Mouse (Mus musculus): ENCODE measurements around the gene Bad.

DNA sequence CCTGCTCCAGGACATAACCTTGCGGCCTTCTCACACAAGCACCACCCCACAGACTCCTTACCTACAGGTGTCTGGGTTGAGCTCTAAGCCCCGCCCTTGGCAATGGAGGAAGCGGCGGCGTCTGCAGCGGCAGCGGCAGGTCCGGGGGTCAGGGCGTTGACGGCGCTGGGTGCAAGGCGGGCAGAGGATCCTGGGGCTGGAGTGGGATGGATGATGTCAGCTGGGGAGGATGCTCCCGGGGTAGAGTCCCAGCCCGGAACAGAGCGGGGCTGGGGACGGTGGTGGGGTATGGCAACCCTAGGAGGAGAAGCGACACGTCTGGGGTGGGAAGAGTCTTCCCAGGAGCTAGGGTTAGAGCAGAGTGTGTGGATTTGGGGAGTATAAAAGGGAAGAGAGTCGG lies 43.6 kb downstream of the Bad start:
- TF ChIP-seq POLR2A (IDR thresholded peaks at IDR 0.05; ENCODE audit: low read depth, low read length) (no peak), CTCF (IDR thresholded peaks at IDR 0.05; ENCODE audit: extremely low read depth, insufficient read length, insufficient replicate concordance, low read depth, low read length) (no peak)

Data from small intestine, adult 2 months (tissue).